Mouse (Mus musculus) erythroblast, adult 5-6 weeks (primary cell): Measurements from ENCODE around the gene Agbl4. TPM values are rescaled to one million over a fixed set of nuclear protein-coding genes. Genes with fewer than 3 reads are reported as not detected.

Experiments used
- ATAC-seq: replicated peaks from 2 replicates; pipeline ENCODE4 v1.8.0; 2016; ENCODE audit warnings: moderate number of reproducible peaks, mild to moderate bottlenecking, moderate TSS enrichment, inconsistent platforms; ENCODE audit not compliant: poor library complexity, low FRiP score, severe bottlenecking
- total RNA-seq, 2 experiments: library from RNA; stranded (forward) in 1 of 2; stranded (reverse) in 1 of 2; fragments of 150-400 nt in 1 of 2; fragments of 200-764, 138-1000 nt in 1 of 2; gene quantifications; 2 replicates each; pipeline versions ENCODE4 v1.2.3 to v1.2.4; 2015 to 2017; ENCODE audit warnings: low replicate concordance in 2 of 2

The Agbl4 gene
- total RNA-seq, 2 experiments from 2014 or later, result not detected

DNA sequence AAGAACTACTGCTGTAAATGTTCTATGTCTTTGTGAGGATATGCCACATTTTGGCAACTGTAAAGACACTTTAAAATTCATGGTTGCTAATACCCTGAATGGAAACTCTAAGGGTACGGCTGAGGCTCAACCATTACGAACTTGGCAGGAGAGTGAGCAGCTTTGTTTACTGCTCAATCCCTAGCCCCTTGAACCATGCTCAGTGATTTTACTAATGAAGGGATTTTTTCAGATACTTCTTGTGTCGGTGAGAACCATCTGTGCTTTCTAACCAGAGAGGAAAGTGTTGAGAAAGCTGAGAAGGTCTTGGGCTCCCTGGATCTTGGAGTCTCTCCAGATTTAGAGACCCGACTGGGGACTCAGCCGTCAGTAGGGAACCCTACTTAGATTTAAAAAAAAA is 1286.4 kb downstream of the Agbl4 start:
- no peak for ATAC-seq

DNA sequence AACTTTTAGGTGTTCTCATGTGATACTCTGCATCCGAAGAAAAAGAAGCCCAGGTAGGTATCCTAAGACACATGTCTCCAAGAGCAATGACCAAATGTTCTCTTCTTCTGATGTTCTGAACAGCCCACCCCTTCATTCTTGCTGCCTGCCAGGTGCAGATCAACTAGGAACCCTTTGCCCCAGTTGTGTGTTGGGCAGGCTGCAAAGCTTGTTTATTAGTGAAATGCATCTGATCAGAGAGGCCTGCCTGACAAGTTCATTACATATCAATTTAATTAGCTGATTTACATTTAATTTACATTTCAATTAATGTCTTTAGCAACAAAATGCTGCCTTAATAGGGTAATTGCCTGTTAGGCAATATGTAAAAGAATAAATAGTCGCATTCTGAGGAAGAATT is 1288.5 kb downstream of the Agbl4 start:
- no peak for ATAC-seq

DNA sequence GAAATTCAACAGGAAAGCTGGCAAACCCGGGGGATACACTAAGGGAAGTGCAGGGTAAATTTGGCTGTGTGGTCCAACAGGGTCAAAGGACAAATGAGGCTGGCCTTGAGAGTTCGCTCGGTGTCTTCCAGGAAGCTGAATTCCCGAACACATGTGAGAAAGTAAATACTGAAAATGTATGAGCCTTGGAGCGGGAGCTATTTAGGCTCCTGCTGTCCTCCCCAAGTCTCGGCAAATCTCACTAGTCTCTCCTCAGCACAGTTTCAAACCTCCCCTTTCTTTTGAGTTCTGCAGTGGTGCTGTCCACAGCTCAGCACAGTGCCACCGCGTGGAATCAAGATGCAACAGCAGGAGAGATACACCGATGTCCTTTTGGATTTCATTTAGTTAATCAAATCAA is 1289.5 kb downstream of the Agbl4 start:
- no peak for ATAC-seq

DNA sequence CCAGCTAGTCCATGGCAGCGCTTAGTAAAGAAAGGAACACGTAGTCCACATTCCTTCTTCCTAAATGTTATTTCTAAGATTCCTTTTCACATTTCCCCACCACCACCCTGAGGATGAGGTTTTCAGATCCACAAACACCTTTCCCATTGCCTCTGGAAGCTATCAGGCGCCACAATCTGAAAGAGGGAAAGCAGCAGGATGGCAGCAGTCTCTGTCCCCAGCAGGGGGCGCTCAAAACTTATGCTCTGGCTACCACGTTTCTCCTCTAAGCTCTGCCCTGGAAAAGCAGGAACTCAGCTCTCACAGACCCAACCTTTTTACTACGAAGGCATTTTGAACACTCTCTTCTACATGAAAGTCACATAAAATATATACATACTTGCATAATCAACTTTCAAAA is 1290.2 kb downstream of the Agbl4 start:
- no peak for ATAC-seq

DNA sequence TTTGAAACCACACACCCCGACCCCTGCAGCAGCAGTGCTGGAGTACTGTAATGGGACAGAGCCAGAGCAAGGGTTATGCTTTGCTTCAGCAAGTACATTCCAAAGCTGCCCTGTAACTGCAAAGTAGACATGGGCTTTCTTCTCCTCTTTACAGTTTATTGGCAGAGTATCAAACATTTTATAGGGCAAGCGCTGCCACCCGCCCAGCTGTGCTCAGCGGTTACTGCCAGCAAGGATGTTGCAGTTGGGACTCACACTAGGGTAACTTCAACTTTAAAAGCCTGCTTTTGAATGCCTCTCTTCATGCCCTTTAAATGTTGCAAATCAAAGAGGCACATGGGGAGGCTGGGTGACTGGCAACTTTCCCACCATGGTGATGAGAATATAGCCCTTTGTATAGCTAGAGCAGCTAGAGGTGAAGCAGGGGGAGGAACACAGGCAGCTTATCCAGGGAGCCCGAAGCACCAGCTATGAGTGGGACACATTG is 1293.6 kb downstream of the Agbl4 start:
- no peak for ATAC-seq

DNA sequence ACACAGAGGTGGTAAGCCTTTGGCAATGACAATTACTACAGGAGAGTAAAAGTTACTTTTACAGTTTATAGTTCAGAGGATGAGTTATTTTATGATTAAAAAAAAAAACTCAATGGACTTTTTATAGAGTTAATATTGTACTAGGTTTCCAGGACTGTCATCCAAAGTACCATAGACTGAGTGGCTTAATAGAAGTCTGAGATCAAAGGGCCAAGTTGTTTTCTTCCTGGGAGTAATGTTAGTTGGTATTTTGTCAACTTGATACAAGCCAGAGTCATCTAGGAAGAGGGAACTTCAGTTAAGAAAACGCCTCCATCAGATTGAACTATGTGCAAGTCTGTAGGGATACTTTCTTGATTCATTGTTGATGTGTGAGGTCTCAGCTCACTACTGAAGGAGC is 1303.9 kb downstream of the Agbl4 start:
- ATAC-seq, result no peak

DNA sequence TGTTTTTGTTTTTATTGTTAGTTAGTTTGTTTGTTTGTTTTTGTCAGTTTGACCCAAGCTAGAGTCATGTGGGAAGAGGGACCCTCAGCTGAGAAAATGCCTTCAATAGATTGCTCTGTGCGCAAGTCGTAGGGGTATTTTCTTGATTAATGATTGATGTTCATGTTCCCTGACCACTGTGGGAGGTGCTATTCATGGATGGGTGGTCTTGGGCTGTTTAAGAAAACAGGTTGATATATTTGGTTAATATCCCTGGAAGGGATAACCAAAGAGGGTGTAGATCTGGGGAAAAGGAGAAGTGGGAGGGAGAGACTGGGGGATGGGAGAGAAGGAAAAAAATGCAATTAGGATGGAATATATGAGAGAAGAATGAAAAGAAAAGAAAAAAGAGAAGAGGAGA is 1306.7 kb downstream of the Agbl4 start:
- no peak for ATAC-seq

DNA sequence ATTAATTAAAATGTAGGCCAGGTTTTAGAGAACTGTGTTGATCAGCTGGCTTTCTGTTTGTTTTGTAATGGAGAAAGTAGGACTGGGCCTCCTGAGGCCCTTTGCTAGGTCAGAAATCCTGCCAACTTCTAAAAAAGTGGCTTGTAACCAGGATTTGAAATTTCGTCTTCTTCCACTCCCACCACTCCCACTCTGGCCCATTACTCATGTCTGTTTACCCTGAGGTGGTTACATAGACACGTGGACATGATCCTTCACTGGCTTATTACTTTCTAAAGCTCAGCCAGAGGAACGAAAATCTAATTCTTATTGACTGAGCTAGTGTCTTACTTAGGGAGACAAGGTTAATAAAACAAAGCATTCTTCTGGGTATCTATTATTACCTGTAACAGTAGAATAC is 1307.5 kb downstream of the Agbl4 start:
- ATAC-seq, result no peak

Other genes with a start within 250 kb of the Agbl4 start
- gene Elavl4, start 45.8 kb upstream of the Agbl4 start, total RNA-seq (2015; ENCODE audit: low replicate concordance), result not detected in 2 replicates
- gene Elavl4, start 45.8 kb upstream of the Agbl4 start, total RNA-seq (2017; ENCODE audit: low replicate concordance), result not detected in 2 replicates